Mouse (Mus musculus): ENCODE data around the gene Lrr1.
"Not testable (repeated sequence)": the region's sequence is repeated elsewhere in the genome, so short reads cannot be mapped to it uniquely, and the experiment has no call there.

Gene Lrr1

GRCm38 (mm10) chr12:69164904-69165303 lies 3.7 kb upstream of the Lrr1 start:
- DNase-seq (ENCODE audit: low read depth), result no peak

GRCm38 (mm10) chr12:69166861-69167581 lies 1.6 kb upstream of the Lrr1 start:
- not testable (repeated sequence) for DNase-seq (ENCODE audit: low read depth)

GRCm38 (mm10) chr12:69167656-69168460 lies 756 bp upstream of the Lrr1 start:
- no peak for DNase-seq (ENCODE audit: low read depth)

- no peak for DNase-seq (ENCODE audit: low read depth)
Measured at GRCm38 (mm10) chr12:69171307-69171706, 2.7 kb downstream of the Lrr1 start.

GRCm38 (mm10) chr12:69175975-69176374 lies 7.4 kb downstream of the Lrr1 start:
- DNase-seq (ENCODE audit: low read depth), result no peak

GRCm38 (mm10) chr12:69177526-69177925 lies 8.9 kb downstream of the Lrr1 start:
- DNase-seq (ENCODE audit: low read depth), result no peak

GRCm38 (mm10) chr12:69179371-69179770 lies 10.8 kb downstream of the Lrr1 start:
- no peak for DNase-seq (ENCODE audit: low read depth)

- DNase-seq (ENCODE audit: low read depth), result no peak
Measured at GRCm38 (mm10) chr12:69181800-69182199, 13.2 kb downstream of the Lrr1 start.

GRCm38 (mm10) chr12:69183583-69184308 lies 15.1 kb downstream of the Lrr1 start, which contains the start of the genes Rpl36al and Mgat2:
Gene Rpl36al, minus strand, starts transcription at chr12:69184083.
Gene Mgat2, plus strand, starts transcription at chr12:69184157.
- DNase-seq (ENCODE audit: low read depth), result peak; percentile 89

- DNase-seq (ENCODE audit: low read depth), result no peak
Measured at GRCm38 (mm10) chr12:69184342-69185295, 16.0 kb downstream of the Lrr1 start.

GRCm38 (mm10) chr12:69185371-69185770 lies 16.8 kb downstream of the Lrr1 start:
- DNase-seq (ENCODE audit: low read depth), result no peak

- no peak for DNase-seq (ENCODE audit: low read depth)
Measured at GRCm38 (mm10) chr12:69186811-69187471, 18.3 kb downstream of the Lrr1 start.

GRCm38 (mm10) chr12:69190074-69190473 lies 21.5 kb downstream of the Lrr1 start:
- no peak for DNase-seq (ENCODE audit: low read depth)

GRCm38 (mm10) chr12:69190522-69190921 lies 21.9 kb downstream of the Lrr1 start:
- DNase-seq (ENCODE audit: low read depth), result no peak

- DNase-seq (ENCODE audit: low read depth), result no peak
Measured at GRCm38 (mm10) chr12:69191396-69191795, 22.8 kb downstream of the Lrr1 start.

- DNase-seq (ENCODE audit: low read depth), result no peak
Measured at GRCm38 (mm10) chr12:69192637-69193036, 24.0 kb downstream of the Lrr1 start.

GRCm38 (mm10) chr12:69196444-69197377 lies 28.1 kb downstream of the Lrr1 start, which contains the start of gene Gm49383:
Gene Gm49383, minus strand, starts transcription at chr12:69197104.
- DNase-seq (ENCODE audit: low read depth), result peak; percentile 29

- no peak for DNase-seq (ENCODE audit: low read depth)
Measured at GRCm38 (mm10) chr12:69197378-69198163, 29.0 kb downstream of the Lrr1 start.

- DNase-seq (ENCODE audit: low read depth), result no peak
Measured at GRCm38 (mm10) chr12:69198164-69198535, 29.5 kb downstream of the Lrr1 start, which contains the start of gene Dnaaf2. Gene Dnaaf2, minus strand, starts transcription at chr12:69198429.
